Mouse (Mus musculus): ENCODE data around the gene Capg. TPM values are rescaled to one million over a fixed set of nuclear protein-coding genes. Genes with fewer than 3 reads are reported as not detected.
"Not testable (repeated sequence)": the region's sequence is repeated elsewhere in the genome, so short reads cannot be mapped to it uniquely, and the experiment has no call there.

Gene Capg
- polyA plus RNA-seq, 1 experiment, result 50.6 TPM

GRCm38 (mm10) chr6:72524160-72524559, 20.0 kb upstream of the Capg start:
- no peak overlapping the region for H3K27ac ChIP-seq (ENCODE audit: control insufficient read depth, insufficient read depth, low read length)
- TF ChIP-seq POLR2A (IDR thresholded peaks at IDR 0.05; ENCODE audit: control insufficient read depth, extremely low read depth, insufficient read depth, low read length, poor library complexity) (no peak), CTCF (IDR thresholded peaks at IDR 0.05; ENCODE audit: borderline replicate concordance, control insufficient read depth, extremely low read depth, insufficient read depth, low read length, poor library complexity) (no peak)
- no peak for DNase-seq
- 26% methylated on average over 2 of the region's 2 CpGs for WGBS
- H3K4me1 ChIP-seq (replicated peaks; ENCODE audit: control insufficient read depth, insufficient read depth, low read length), result no peaks in the 10 kb centered on the region
- H3K27me3 ChIP-seq (ENCODE audit: control insufficient read depth, insufficient read depth, low read length), result no peaks in the 10 kb centered on the region
- H3K4me3 ChIP-seq (ENCODE audit: control insufficient read depth, insufficient read depth, low read length), result no peak overlapping the region
- no peaks in the 10 kb centered on the region for H3K36me3 ChIP-seq (ENCODE audit: control insufficient read depth, insufficient read depth, low read length)

GRCm38 (mm10) chr6:72527070-72527469, 17.1 kb upstream of the Capg start:
- Histone ChIP-seq H3K27ac (ENCODE audit: control insufficient read depth, insufficient read depth, low read length) (no peak overlapping the region), H3K4me1 (replicated peaks; ENCODE audit: control insufficient read depth, insufficient read depth, low read length) (no peaks in the 10 kb centered on the region), H3K27me3 (ENCODE audit: control insufficient read depth, insufficient read depth, low read length) (no peaks in the 10 kb centered on the region), H3K4me3 (ENCODE audit: control insufficient read depth, insufficient read depth, low read length) (no peak overlapping the region), H3K36me3 (ENCODE audit: control insufficient read depth, insufficient read depth, low read length) (no peaks in the 10 kb centered on the region)
- DNase-seq, result no peak
- 92% methylated on average over 4 of the region's 4 CpGs for WGBS
- TF ChIP-seq POLR2A (IDR thresholded peaks at IDR 0.05; ENCODE audit: control insufficient read depth, extremely low read depth, insufficient read depth, low read length, poor library complexity) (no peak), CTCF (IDR thresholded peaks at IDR 0.05; ENCODE audit: borderline replicate concordance, control insufficient read depth, extremely low read depth, insufficient read depth, low read length, poor library complexity) (no peak)

GRCm38 (mm10) chr6:72528410-72529151, 15.6 kb upstream of the Capg start:
- H3K27me3 ChIP-seq (ENCODE audit: control insufficient read depth, insufficient read depth, low read length), result no peaks in the 10 kb centered on the region
- H3K36me3 ChIP-seq (ENCODE audit: control insufficient read depth, insufficient read depth, low read length), result no peaks in the 10 kb centered on the region
- H3K27ac ChIP-seq (ENCODE audit: control insufficient read depth, insufficient read depth, low read length), result no peak overlapping the region
- no peak for DNase-seq
- H3K4me3 ChIP-seq (ENCODE audit: control insufficient read depth, insufficient read depth, low read length), result no peak overlapping the region
- TF ChIP-seq POLR2A (IDR thresholded peaks at IDR 0.05; ENCODE audit: control insufficient read depth, extremely low read depth, insufficient read depth, low read length, poor library complexity), result no peak
- no peak for TF ChIP-seq CTCF (IDR thresholded peaks at IDR 0.05; ENCODE audit: borderline replicate concordance, control insufficient read depth, extremely low read depth, insufficient read depth, low read length, poor library complexity)
- no peaks in the 10 kb centered on the region for H3K4me1 ChIP-seq (replicated peaks; ENCODE audit: control insufficient read depth, insufficient read depth, low read length)
- WGBS, result 92% methylated on average over 10 of the region's 10 CpGs

GRCm38 (mm10) chr6:72532580-72532979, 11.6 kb upstream of the Capg start:
- no peak for DNase-seq

GRCm38 (mm10) chr6:72533555-72533954, 10.6 kb upstream of the Capg start:
- not testable (repeated sequence) for H3K36me3 ChIP-seq (ENCODE audit: control insufficient read depth, insufficient read depth, low read length); H3K27me3 ChIP-seq (ENCODE audit: control insufficient read depth, insufficient read depth, low read length); DNase-seq; H3K27ac ChIP-seq (ENCODE audit: control insufficient read depth, insufficient read depth, low read length); H3K4me3 ChIP-seq (ENCODE audit: control insufficient read depth, insufficient read depth, low read length); H3K4me1 ChIP-seq (replicated peaks; ENCODE audit: control insufficient read depth, insufficient read depth, low read length)
- 80% methylated on average over 1 of the region's 1 CpGs for WGBS

More at GRCm38 (mm10) chr6:72532580-72532979, 11.6 kb upstream of the Capg start:
- Histone ChIP-seq H3K27me3 (ENCODE audit: control insufficient read depth, insufficient read depth, low read length) (no peaks in the 10 kb centered on the region), H3K36me3 (ENCODE audit: control insufficient read depth, insufficient read depth, low read length) (no peaks in the 10 kb centered on the region), H3K27ac (ENCODE audit: control insufficient read depth, insufficient read depth, low read length) (no peak overlapping the region), H3K4me1 (replicated peaks; ENCODE audit: control insufficient read depth, insufficient read depth, low read length) (peaks cover 3% of the 10 kb centered on the region), H3K4me3 (ENCODE audit: control insufficient read depth, insufficient read depth, low read length) (no peak overlapping the region)
- TF ChIP-seq POLR2A (IDR thresholded peaks at IDR 0.05; ENCODE audit: control insufficient read depth, extremely low read depth, insufficient read depth, low read length, poor library complexity), result no peak
- TF ChIP-seq CTCF (IDR thresholded peaks at IDR 0.05; ENCODE audit: borderline replicate concordance, control insufficient read depth, extremely low read depth, insufficient read depth, low read length, poor library complexity), result no peak
- 94% methylated on average over 4 of the region's 4 CpGs for WGBS

- Histone ChIP-seq H3K36me3 (ENCODE audit: control insufficient read depth, insufficient read depth, low read length) (no peaks in the 10 kb centered on the region), H3K27ac (ENCODE audit: control insufficient read depth, insufficient read depth, low read length) (no peak overlapping the region), H3K4me1 (replicated peaks; ENCODE audit: control insufficient read depth, insufficient read depth, low read length) (peaks cover 13% of the 10 kb centered on the region), H3K27me3 (ENCODE audit: control insufficient read depth, insufficient read depth, low read length) (no peaks in the 10 kb centered on the region), H3K4me3 (ENCODE audit: control insufficient read depth, insufficient read depth, low read length) (no peak overlapping the region)
- WGBS, result 33% methylated on average over 9 of the region's 9 CpGs
- TF ChIP-seq POLR2A (IDR thresholded peaks at IDR 0.05; ENCODE audit: control insufficient read depth, extremely low read depth, insufficient read depth, low read length, poor library complexity) (no peak), CTCF (IDR thresholded peaks at IDR 0.05; ENCODE audit: borderline replicate concordance, control insufficient read depth, extremely low read depth, insufficient read depth, low read length, poor library complexity) (peak; percentile 64; the same call in 1 of the 2 replicates)
- peak; percentile 52 for DNase-seq
These were observed 10.0 kb upstream of the Capg start for GRCm38 (mm10) chr6:72534035-72534809.
